Mouse (Mus musculus) brain, embryonic 14.5 days (tissue): ENCODE data around the gene AI413582. TPM values are rescaled to one million over a fixed set of nuclear protein-coding genes. Genes with fewer than 3 reads are reported as not detected.

ENCODE experiments used
- DNase-seq: peaks from one replicate; pipeline ENCODE4 v3.0.0-alpha.2; 2011; ENCODE audit warnings: low read depth
- CTCF ChIP-seq: fragments of 200-500 bp; IDR thresholded peaks from 2 replicates; pipeline ENCODE4 v1.5.1; 2012; ENCODE audit warnings: inconsistent platforms, mild to moderate bottlenecking, moderate library complexity, borderline replicate concordance; ENCODE audit not compliant: insufficient read depth, insufficient read length; ENCODE audit errors: extremely low read depth
- POLR2A ChIP-seq: fragments of 200-500 bp; IDR thresholded peaks from 2 replicates; pipeline ENCODE4 v1.6.1; 2012; ENCODE audit warnings: mild to moderate bottlenecking, inconsistent platforms, borderline replicate concordance; ENCODE audit not compliant: poor library complexity, insufficient read depth, insufficient read length, severe bottlenecking; ENCODE audit errors: extremely low read depth
- polyA plus RNA-seq: library from polyadenylated mRNA; depleted of rRNA; stranded (reverse); fragments of >200 nt; gene quantifications from 2 replicates; pipeline ENCODE4 v1.2.3, GENCODE M21; 2012; rRNA removed

The AI413582 gene
- 35.8 and 53.5 TPM in 2 replicates for polyA plus RNA-seq

DNA sequence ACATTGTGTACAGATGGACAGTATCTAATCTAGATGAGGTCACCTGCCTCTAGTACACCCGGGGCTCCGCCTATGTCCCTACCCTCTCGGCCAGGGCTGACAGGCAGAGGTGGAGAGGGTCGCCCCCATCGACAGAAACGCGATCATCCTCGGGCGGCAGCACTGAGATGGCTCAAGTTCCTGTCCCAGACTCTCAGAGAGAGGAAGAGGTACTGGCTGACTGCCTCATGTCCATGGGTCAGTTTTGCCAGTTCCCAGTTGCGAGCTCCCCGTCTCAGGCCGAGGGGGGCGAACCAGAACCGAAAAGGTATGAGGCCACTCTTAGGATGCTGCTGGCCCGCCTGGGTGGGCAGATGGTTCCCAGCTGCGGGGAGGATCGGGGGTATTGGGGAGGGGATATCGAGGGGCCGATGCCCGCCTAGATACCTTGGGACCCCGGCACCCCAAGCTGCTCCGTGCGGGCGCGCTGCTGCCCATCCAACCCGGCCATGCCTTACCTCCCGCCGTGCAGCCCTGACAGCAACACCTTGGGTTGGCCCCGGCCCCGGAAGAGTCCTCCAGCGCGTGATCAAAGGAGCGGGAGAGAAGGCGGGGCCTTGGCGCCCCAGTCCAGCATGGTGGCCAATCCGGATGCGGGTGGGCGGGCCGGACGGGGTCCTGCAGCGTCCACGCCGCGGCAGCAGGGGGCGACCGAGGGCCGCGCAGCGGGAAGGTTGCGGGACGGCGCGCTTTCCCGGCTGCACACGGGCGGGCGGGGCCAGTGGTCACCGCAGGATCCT, at the start of gene AI413582:
Gene AI413582 (minus strand): TSS at position 594 of the 779 bp plus-strand sequence.
- TF ChIP-seq CTCF, result peak; percentile 86
- no peak; the same call in 1 of the 2 replicates for TF ChIP-seq POLR2A
- peak; percentile 96 for DNase-seq

GRCm38 (mm10) chr17:27613016-27613415, 47.5 kb upstream of the AI413582 start:
- TF ChIP-seq CTCF, result no peak
- no peak for TF ChIP-seq POLR2A
- DNase-seq, result no peak

DNA sequence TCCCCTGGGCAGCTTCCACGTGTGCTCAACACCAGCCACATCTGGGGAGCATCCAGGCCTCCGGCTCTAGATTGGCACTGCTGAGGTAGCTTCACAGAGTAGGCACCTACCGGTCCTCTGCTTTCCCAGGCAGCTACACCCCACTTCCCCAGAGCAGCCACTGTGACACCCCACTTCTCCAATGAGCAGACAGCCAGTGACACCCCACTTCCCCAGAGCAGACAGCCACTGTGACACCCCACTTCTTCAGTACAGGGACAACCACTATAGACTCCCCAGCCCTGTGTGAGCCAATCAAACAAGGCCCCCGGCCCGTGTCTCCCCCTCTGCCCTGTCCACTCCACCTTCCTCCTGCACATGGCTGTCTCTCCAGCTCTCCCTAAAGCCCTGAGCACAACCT, 46.4 kb upstream of the AI413582 start:
- no peak for DNase-seq
- no peak for TF ChIP-seq POLR2A
- TF ChIP-seq CTCF, result no peak

- TF ChIP-seq POLR2A (no peak), CTCF (no peak)
- DNase-seq, result no peak
Observed at GRCm38 (mm10) chr17:27611519-27611884, 45.9 kb upstream of the AI413582 start.

GRCm38 (mm10) chr17:27610679-27611518, 45.3 kb upstream of the AI413582 start:
- no peak for DNase-seq
- TF ChIP-seq POLR2A (no peak), CTCF (no peak)

- DNase-seq, result no peak
- no peak for TF ChIP-seq POLR2A
Observed at GRCm38 (mm10) chr17:27609576-27609975, 44.0 kb upstream of the AI413582 start.

DNA sequence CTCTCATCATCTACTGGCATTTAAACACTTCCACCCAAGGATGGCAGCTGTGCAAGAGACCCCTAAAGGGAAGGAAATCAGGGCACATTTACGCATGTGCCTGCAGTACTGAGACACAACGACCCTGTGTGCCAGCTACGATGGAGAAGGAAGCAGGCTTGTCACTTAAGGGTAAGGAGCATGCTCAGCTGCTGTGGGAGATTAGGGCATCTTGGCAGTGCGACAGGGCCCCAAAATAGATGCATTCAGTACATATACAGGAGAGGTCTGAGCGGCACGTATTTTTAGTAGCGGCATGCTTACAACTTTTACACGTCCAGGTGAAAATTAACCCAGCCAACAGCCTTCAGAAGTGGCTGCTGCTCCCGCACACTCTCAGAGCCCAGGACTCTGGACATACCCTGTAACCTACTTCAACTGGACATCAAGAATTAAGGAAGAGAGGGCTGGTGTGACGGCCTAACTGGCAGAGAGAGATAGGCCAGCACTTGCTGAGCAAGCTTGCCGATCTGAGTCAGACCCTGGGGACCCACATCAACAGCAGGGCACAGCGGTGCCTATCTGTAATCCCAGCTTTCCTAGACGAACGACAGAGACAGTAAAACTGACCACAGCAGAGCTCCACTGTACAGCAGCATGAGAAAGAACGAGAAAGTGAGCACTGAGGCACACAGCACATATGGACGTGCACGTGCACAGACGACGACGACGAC, 38.1 kb upstream of the AI413582 start:
- no peak for TF ChIP-seq POLR2A
- peak; percentile 48 for DNase-seq

GRCm38 (mm10) chr17:27603036-27603435, 37.5 kb upstream of the AI413582 start:
- DNase-seq, result no peak
- TF ChIP-seq POLR2A, result no peak
- no peak for TF ChIP-seq CTCF

GRCm38 (mm10) chr17:27600869-27601268, 35.3 kb upstream of the AI413582 start:
- no peak for DNase-seq
- no peak for TF ChIP-seq CTCF
- no peak for TF ChIP-seq POLR2A

GRCm38 (mm10) chr17:27600286-27600685, 34.7 kb upstream of the AI413582 start:
- TF ChIP-seq POLR2A, result no peak
- no peak for TF ChIP-seq CTCF
- DNase-seq, result no peak

DNA sequence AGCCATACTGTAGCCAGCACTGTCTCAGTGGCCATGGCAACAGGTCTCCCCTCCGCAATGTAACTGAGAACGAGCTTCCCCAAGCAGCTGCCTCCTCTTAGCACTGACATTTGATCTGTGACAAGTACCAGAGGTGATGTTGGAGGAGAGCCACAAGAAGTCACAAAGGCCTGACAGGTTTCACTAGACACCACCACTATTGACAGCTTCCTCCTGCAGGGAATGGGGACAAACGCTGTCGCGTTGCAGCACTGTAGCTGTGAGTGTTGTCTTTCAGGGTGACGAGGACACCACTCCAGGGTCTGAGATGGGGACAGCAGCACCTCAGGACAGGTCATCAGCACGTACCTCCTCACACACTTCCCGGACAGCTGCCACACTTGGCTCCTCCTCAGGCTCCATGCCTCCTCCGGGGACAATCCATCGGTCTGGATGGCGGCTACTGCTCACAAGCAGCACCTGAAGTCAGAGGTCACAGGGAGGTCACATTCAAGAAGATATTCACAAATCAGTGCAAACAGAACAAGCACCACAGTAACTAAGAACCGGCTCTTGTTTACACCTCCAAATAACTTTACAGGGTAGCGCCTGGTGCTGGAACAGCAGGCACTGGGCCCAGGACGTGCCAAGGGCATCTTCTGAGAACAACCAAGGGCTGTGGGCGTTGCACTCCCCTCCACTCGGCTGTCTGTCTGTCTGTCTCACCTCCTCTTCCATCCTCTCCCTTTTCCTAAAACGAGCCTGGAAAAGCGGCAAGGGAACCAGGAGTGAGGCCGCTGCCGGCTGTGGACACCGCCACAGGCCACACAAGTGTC, 31.0 kb upstream of the AI413582 start:
- TF ChIP-seq POLR2A (no peak), CTCF (no peak)
- DNase-seq, result no peak

DNA sequence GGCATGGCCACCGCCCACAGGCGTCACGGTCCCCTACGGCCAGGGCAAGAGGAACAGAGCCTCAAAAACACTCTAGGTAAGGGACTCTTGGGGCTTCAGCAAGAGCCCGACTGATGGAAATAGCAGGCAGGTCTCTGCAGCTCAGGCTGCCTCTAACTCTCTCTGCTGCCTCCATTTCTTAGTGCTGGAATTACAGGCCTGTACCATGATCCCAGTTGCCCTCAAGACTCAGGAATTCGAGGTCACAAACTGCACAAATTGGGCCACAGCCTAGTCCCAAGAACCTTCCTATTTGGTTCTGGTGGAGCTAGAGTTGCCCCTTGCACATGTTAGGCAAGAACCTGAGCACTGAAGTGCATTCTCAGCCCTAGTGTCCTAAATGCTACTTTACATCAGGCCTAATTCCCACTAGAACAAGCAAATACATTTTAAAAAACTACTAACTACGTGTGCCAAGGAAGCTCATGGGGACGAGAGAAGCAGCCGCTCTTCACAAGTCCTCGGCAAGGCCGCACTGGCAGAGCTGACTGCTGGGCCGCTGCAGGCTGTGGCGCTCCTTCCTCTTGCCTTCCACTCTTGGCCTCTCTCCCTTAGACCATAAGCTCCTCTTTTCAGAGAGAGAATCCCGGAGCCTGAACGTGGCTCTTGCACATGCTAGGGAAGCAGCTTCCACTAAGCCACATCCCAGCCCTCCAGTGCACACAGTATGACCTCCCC, 30.3 kb upstream of the AI413582 start:
- DNase-seq, result no peak
- TF ChIP-seq POLR2A (no peak), CTCF (no peak)
